Mouse (Mus musculus): ENCODE measurements around the gene B430306N03Rik. TPM values are rescaled to one million over a fixed set of nuclear protein-coding genes. Genes with fewer than 3 reads are reported as not detected.
A peak's percentile ranks its signal among the peaks of the same experiment; 100 is the strongest.

Gene B430306N03Rik
- polyA plus RNA-seq, 1 experiment from 2014 or later, result 0.09 TPM

DNA sequence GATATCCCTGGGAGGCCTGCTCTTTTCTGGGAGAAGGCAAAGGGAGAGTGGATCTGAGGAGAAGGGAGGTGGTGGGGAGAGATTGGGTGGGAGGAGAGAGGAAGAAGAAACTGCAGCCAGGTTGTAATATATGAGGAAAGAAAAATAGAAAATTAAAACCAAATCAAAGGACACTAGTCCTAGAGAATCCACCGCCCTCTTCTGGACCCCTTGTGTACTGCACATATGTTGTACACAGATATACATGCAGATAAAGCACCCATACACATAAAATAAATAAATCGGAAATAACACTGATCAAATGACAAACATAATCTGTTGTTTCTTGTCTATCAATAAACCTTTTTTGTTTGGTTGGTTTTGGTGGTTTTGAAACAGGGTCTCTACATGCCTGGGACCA lies 28.7 kb upstream of the B430306N03Rik start:
- Histone ChIP-seq H3K27ac (replicated peaks in 1 of 2; ENCODE audit: control insufficient read depth in 1 of 2, insufficient read depth in 1 of 2, low read depth in 2 of 2, low read length in 2 of 2) (no peak overlapping the region), H3K4me1 (ENCODE audit: control insufficient read depth in 2 of 2, insufficient read depth in 2 of 2, low read length in 2 of 2) (no peaks in the 10 kb centered on the region), H3K4me2 (ENCODE audit: low read length) (no peak overlapping the region), H3K27me3 (ENCODE audit: control insufficient read depth, insufficient read depth, low read length) (no peaks in the 10 kb centered on the region), H3K4me3 (ENCODE audit: control insufficient read depth in 1 of 2, insufficient read depth in 1 of 2, low read depth in 1 of 2, low read length in 2 of 2) (no peak overlapping the region), H3K9ac (ENCODE audit: low read length) (no peak overlapping the region), H3K36me3 (ENCODE audit: control insufficient read depth, insufficient read depth, low read length) (no peaks in the 10 kb centered on the region), H3K9me3 (ENCODE audit: control insufficient read depth, low read length) (no peaks in the 10 kb centered on the region)
- no peak for ATAC-seq (ENCODE audit: insufficient number of reproducible peaks, insufficient read depth, low FRiP score, low read depth)
- WGBS, result 46% methylated on average over 2 of the region's 2 CpGs

DNA sequence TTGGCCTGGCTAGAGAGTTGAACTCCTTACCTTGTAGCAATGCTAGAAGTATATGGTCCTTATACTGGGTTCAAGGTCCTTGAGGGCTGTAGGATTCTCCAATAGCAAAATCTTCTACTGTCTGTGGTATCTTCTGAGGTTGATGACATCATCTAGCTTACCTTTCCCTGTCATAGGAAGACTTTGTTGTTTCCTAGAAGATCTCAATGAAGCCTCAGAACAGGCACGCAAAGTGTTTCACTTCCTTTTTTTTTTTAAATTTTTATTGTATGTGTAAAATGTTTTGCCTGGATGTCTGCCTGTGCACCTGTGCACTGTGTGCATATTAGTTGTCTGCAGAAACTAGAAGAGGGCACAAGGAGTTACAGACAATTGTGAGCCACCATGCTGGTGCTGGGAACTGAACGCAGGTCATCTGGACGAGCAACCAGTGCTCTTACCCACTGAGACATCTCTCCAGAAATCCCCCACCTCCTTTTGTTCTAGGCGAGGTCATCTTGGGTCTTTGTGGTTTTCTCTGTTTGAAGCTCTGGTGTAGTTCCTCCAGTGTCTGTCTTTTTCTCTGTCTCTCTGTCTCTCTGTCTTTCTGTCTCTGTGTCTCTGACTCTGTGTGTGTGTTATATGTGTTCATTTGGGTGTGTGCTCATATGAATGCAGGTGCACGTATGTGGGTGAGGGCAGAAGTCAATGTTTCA lies 22.3 kb upstream of the B430306N03Rik start:
- no peak overlapping the region for H3K9ac ChIP-seq (ENCODE audit: low read length)
- no peaks in the 10 kb centered on the region for H3K9me3 ChIP-seq (ENCODE audit: control insufficient read depth, low read length)
- H3K4me1 ChIP-seq (ENCODE audit: control insufficient read depth in 2 of 2, insufficient read depth in 2 of 2, low read length in 2 of 2), result no peaks in the 10 kb centered on the region
- no peak overlapping the region for H3K4me2 ChIP-seq (ENCODE audit: low read length)
- H3K4me3 ChIP-seq (ENCODE audit: control insufficient read depth in 1 of 2, insufficient read depth in 1 of 2, low read depth in 1 of 2, low read length in 2 of 2), result no peak overlapping the region
- no peaks in the 10 kb centered on the region for H3K27me3 ChIP-seq (ENCODE audit: control insufficient read depth, insufficient read depth, low read length)
- 78% methylated on average over 5 of the region's 5 CpGs for WGBS
- H3K36me3 ChIP-seq (ENCODE audit: control insufficient read depth, insufficient read depth, low read length), result no peaks in the 10 kb centered on the region
- ATAC-seq (ENCODE audit: insufficient number of reproducible peaks, insufficient read depth, low FRiP score, low read depth), result no peak
- H3K27ac ChIP-seq (replicated peaks in 1 of 2; ENCODE audit: control insufficient read depth in 1 of 2, insufficient read depth in 1 of 2, low read depth in 2 of 2, low read length in 2 of 2), result no peak overlapping the region

DNA sequence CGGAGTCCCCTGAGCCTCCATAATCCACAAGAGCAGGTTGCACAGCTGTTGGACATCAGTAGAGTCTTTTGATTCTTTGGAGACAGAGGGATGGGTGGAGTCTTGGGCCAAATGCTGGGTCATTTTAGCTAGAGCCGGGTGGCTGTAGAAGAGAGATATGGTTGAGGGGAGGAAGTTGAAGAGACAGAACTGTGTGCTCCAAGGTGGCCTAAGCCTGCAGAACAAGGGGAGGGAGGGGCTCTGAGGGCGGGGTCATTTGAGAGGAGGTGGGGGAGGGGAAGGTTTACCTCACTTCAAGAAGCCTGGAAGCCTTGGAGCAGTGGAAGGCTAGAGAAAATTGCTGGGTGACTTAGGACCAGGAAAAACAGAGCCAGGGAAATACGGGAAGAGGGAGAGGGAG lies 16.7 kb upstream of the B430306N03Rik start, which contains the start of gene Treml2:
Treml2 (plus strand) TSS at position 296 of the 400 bp plus-strand sequence.
- Histone ChIP-seq H3K9ac (ENCODE audit: low read length) (no peak within 1 kb of the TSS), H3K27me3 (ENCODE audit: control insufficient read depth, insufficient read depth, low read length) (no peaks in the 10 kb centered on the region), H3K4me3 (ENCODE audit: control insufficient read depth in 1 of 2, insufficient read depth in 1 of 2, low read depth in 1 of 2, low read length in 2 of 2) (no peak within 1 kb of the TSS), H3K36me3 (ENCODE audit: control insufficient read depth, insufficient read depth, low read length) (no peaks in the 10 kb centered on the region), H3K4me1 (ENCODE audit: control insufficient read depth in 2 of 2, insufficient read depth in 2 of 2, low read length in 2 of 2) (no peaks in the 10 kb centered on the region), H3K4me2 (ENCODE audit: low read length) (no peak within 1 kb of the TSS), H3K9me3 (ENCODE audit: control insufficient read depth, low read length) (no peaks in the 10 kb centered on the region), H3K27ac (replicated peaks in 1 of 2; ENCODE audit: control insufficient read depth in 1 of 2, insufficient read depth in 1 of 2, low read depth in 2 of 2, low read length in 2 of 2) (no peak within 1 kb of the TSS)
- ATAC-seq (ENCODE audit: insufficient number of reproducible peaks, insufficient read depth, low FRiP score, low read depth), result no peak
- 24% methylated on average over 2 of the region's 4 CpGs for WGBS

- Histone ChIP-seq H3K36me3 (ENCODE audit: control insufficient read depth, insufficient read depth, low read length) (no peaks in the 10 kb centered on the region), H3K9ac (ENCODE audit: low read length) (no peak overlapping the region), H3K9me3 (ENCODE audit: control insufficient read depth, low read length) (no peaks in the 10 kb centered on the region), H3K4me3 (ENCODE audit: control insufficient read depth in 1 of 2, insufficient read depth in 1 of 2, low read depth in 1 of 2, low read length in 2 of 2) (no peak overlapping the region), H3K4me1 (ENCODE audit: control insufficient read depth in 2 of 2, insufficient read depth in 2 of 2, low read length in 2 of 2) (no peaks in the 10 kb centered on the region), H3K4me2 (ENCODE audit: low read length) (no peak overlapping the region), H3K27ac (replicated peaks in 1 of 2; ENCODE audit: control insufficient read depth in 1 of 2, insufficient read depth in 1 of 2, low read depth in 2 of 2, low read length in 2 of 2) (no peak overlapping the region), H3K27me3 (ENCODE audit: control insufficient read depth, insufficient read depth, low read length) (no peaks in the 10 kb centered on the region)
- WGBS, result 62% methylated on average over 4 of the region's 7 CpGs
- no peak for ATAC-seq (ENCODE audit: insufficient number of reproducible peaks, insufficient read depth, low FRiP score, low read depth)
Observed at GRCm38 (mm10) chr17:48299756-48300155, 16.2 kb upstream of the B430306N03Rik start.

- H3K9me3 ChIP-seq (ENCODE audit: control insufficient read depth, low read length), result no peaks in the 10 kb centered on the region
- H3K4me2 ChIP-seq (ENCODE audit: low read length), result no peak overlapping the region
- no peak overlapping the region for H3K9ac ChIP-seq (ENCODE audit: low read length)
- H3K4me3 ChIP-seq (ENCODE audit: control insufficient read depth in 1 of 2, insufficient read depth in 1 of 2, low read depth in 1 of 2, low read length in 2 of 2), result no peak overlapping the region
- 61% methylated on average over 7 of the region's 7 CpGs for WGBS
- peak; percentile 14; the same call in 1 of the 2 replicates for ATAC-seq (ENCODE audit: insufficient number of reproducible peaks, insufficient read depth, low FRiP score, low read depth)
- no peaks in the 10 kb centered on the region for H3K27me3 ChIP-seq (ENCODE audit: control insufficient read depth, insufficient read depth, low read length)
- H3K27ac ChIP-seq (replicated peaks in 1 of 2; ENCODE audit: control insufficient read depth in 1 of 2, insufficient read depth in 1 of 2, low read depth in 2 of 2, low read length in 2 of 2), result no peak overlapping the region
- H3K4me1 ChIP-seq (ENCODE audit: control insufficient read depth in 2 of 2, insufficient read depth in 2 of 2, low read length in 2 of 2), result no peaks in the 10 kb centered on the region
- H3K36me3 ChIP-seq (ENCODE audit: control insufficient read depth, insufficient read depth, low read length), result no peaks in the 10 kb centered on the region
Observed at GRCm38 (mm10) chr17:48300199-48300598, 15.7 kb upstream of the B430306N03Rik start.

- WGBS, result 67% methylated on average over 9 of the region's 9 CpGs
- Histone ChIP-seq H3K36me3 (ENCODE audit: control insufficient read depth, insufficient read depth, low read length) (no peaks in the 10 kb centered on the region), H3K27me3 (ENCODE audit: control insufficient read depth, insufficient read depth, low read length) (no peaks in the 10 kb centered on the region), H3K9me3 (ENCODE audit: control insufficient read depth, low read length) (no peaks in the 10 kb centered on the region), H3K27ac (replicated peaks in 1 of 2; ENCODE audit: control insufficient read depth in 1 of 2, insufficient read depth in 1 of 2, low read depth in 2 of 2, low read length in 2 of 2) (no peak overlapping the region), H3K9ac (ENCODE audit: low read length) (no peak overlapping the region), H3K4me1 (ENCODE audit: control insufficient read depth in 2 of 2, insufficient read depth in 2 of 2, low read length in 2 of 2) (no peaks in the 10 kb centered on the region), H3K4me3 (ENCODE audit: control insufficient read depth in 1 of 2, insufficient read depth in 1 of 2, low read depth in 1 of 2, low read length in 2 of 2) (no peak overlapping the region), H3K4me2 (ENCODE audit: low read length) (no peak overlapping the region)
- ATAC-seq (ENCODE audit: insufficient number of reproducible peaks, insufficient read depth, low FRiP score, low read depth), result no peak
Observed at GRCm38 (mm10) chr17:48300861-48301260, 15.1 kb upstream of the B430306N03Rik start.

DNA sequence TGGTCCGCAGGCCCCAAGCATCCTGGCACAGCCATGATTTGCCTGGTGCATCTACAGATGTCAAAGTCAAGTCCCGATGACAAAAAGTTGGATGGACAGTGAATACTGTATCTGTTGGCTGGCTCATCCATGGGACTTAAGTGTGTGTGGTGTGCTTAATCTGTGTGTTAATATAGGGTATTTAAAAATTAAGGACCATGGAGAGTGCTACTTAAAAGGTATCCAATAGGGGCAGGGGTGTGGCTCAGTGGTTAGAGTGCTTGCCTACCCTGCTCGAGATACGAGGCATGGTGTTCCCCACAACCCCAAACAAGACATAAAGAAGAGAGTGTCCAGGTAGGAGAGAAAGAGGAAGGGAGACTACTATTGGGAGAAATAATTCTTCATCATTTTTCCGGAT lies 14.1 kb upstream of the B430306N03Rik start:
- WGBS, result 85% methylated on average over 5 of the region's 5 CpGs
- ATAC-seq (ENCODE audit: insufficient number of reproducible peaks, insufficient read depth, low FRiP score, low read depth), result no peak
- H3K36me3 ChIP-seq (ENCODE audit: control insufficient read depth, insufficient read depth, low read length), result no peaks in the 10 kb centered on the region
- no peak overlapping the region for H3K4me2 ChIP-seq (ENCODE audit: low read length)
- H3K4me3 ChIP-seq (ENCODE audit: control insufficient read depth in 1 of 2, insufficient read depth in 1 of 2, low read depth in 1 of 2, low read length in 2 of 2), result no peak overlapping the region
- no peaks in the 10 kb centered on the region for H3K27me3 ChIP-seq (ENCODE audit: control insufficient read depth, insufficient read depth, low read length)
- H3K9ac ChIP-seq (ENCODE audit: low read length), result no peak overlapping the region
- no peak overlapping the region for H3K27ac ChIP-seq (replicated peaks in 1 of 2; ENCODE audit: control insufficient read depth in 1 of 2, insufficient read depth in 1 of 2, low read depth in 2 of 2, low read length in 2 of 2)
- H3K9me3 ChIP-seq (ENCODE audit: control insufficient read depth, low read length), result no peaks in the 10 kb centered on the region
- no peaks in the 10 kb centered on the region for H3K4me1 ChIP-seq (ENCODE audit: control insufficient read depth in 2 of 2, insufficient read depth in 2 of 2, low read length in 2 of 2)

DNA sequence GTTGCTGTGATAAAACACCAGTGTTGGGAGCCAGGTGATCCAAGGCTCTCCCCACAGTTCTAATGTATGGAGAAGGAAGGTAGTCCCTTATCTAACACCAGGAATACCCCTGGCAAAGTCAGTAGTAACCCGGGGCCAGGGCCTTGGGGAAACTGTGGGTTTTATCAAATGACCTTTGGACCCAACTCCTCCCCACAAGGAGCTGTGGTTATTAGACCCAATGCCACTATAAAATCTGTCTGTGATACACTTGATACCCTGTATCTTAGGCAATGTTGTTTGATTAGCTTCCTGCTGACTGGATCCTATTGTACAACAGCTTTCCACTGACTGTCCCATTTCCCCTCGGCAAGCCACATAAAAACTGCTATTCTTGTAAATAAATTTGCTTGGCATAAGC lies 3.8 kb upstream of the B430306N03Rik start:
- no peaks in the 10 kb centered on the region for H3K4me1 ChIP-seq (ENCODE audit: control insufficient read depth in 2 of 2, insufficient read depth in 2 of 2, low read length in 2 of 2)
- no peaks in the 10 kb centered on the region for H3K9me3 ChIP-seq (ENCODE audit: control insufficient read depth, low read length)
- H3K27me3 ChIP-seq (ENCODE audit: control insufficient read depth, insufficient read depth, low read length), result no peaks in the 10 kb centered on the region
- H3K27ac ChIP-seq (replicated peaks in 1 of 2; ENCODE audit: control insufficient read depth in 1 of 2, insufficient read depth in 1 of 2, low read depth in 2 of 2, low read length in 2 of 2), result no peak overlapping the region
- no peak overlapping the region for H3K4me3 ChIP-seq (ENCODE audit: control insufficient read depth in 1 of 2, insufficient read depth in 1 of 2, low read depth in 1 of 2, low read length in 2 of 2)
- no peak for ATAC-seq (ENCODE audit: insufficient number of reproducible peaks, insufficient read depth, low FRiP score, low read depth)
- no peak overlapping the region for H3K9ac ChIP-seq (ENCODE audit: low read length)
- no peaks in the 10 kb centered on the region for H3K36me3 ChIP-seq (ENCODE audit: control insufficient read depth, insufficient read depth, low read length)
- WGBS, result 59% methylated on average over 2 of the region's 2 CpGs
- no peak overlapping the region for H3K4me2 ChIP-seq (ENCODE audit: low read length)

Data from heart, embryonic 14.5 days (tissue).